Mouse (Mus musculus) liver, embryonic 12.5 days (tissue): ENCODE measurements around the gene Terb2. TPM values are rescaled to one million over a fixed set of nuclear protein-coding genes. Genes with fewer than 3 reads are reported as not detected.
A peak's percentile ranks its signal among the peaks of the same experiment; 100 is the strongest.

Experiments
- ATAC-seq: fragments of 200-750 bp; cut with Nextera tagmentation; 2 replicates; pipeline ENCODE4 v1.8.0; 2017; ENCODE audit warnings: moderate number of reproducible peaks, mild to moderate bottlenecking, moderate library complexity
- H3K27ac ChIP-seq: fragments of 300-500 bp; sonication (generic); 2 replicates; pipeline ENCODE4 v1.5.1; 2016; ENCODE audit warnings: mild to moderate bottlenecking
- H3K27me3 ChIP-seq: fragments of 300-500 bp; sonication (generic); replicated peaks from 2 replicates; pipeline ENCODE4 v1.6.1; 2016; ENCODE audit warnings: mild to moderate bottlenecking, moderate library complexity
- H3K36me3 ChIP-seq: fragments of 300-500 bp; sonication (generic); 2 replicates; pipeline ENCODE4 v1.6.1; 2016; ENCODE audit warnings: mild to moderate bottlenecking, moderate library complexity
- H3K4me1 ChIP-seq: fragments of 300-500 bp; sonication (generic); 2 replicates; pipeline ENCODE4 v1.6.1; 2016
- H3K4me2 ChIP-seq: fragments of 300-500 bp; sonication (generic); 2 replicates; pipeline ENCODE4 v1.6.1; 2016; ENCODE audit warnings: mild to moderate bottlenecking, moderate library complexity
- H3K4me3 ChIP-seq: fragments of 300-500 bp; sonication (generic); 2 replicates; pipeline ENCODE4 v1.5.1; 2016; ENCODE audit warnings: mild to moderate bottlenecking, moderate library complexity
- H3K9ac ChIP-seq: fragments of 300-500 bp; sonication (generic); 2 replicates; pipeline ENCODE4 v1.6.1; 2016; ENCODE audit warnings: mild to moderate bottlenecking, moderate library complexity
- H3K9me3 ChIP-seq: fragments of 300-500 bp; sonication (generic); replicated peaks from 2 replicates; pipeline ENCODE4 v1.6.1; 2016; ENCODE audit warnings: mild to moderate bottlenecking, moderate library complexity
- WGBS: fragments of 180-500 bp; shearing (Covaris S2); methylation state at CpG from one replicate; pipeline ENCODE4 v1.1.7; 2016; ENCODE audit not compliant: insufficient replicate concordance; 5-methylcytosine and 5-hydroxymethylcytosine counted together
- polyA plus RNA-seq: library from polyadenylated mRNA; unstranded; fragments of >200 nt; fragmentation: Nextera tagmentation; extraction: Ambion mirVana; gene quantifications from 2 replicates; pipeline ENCODE4 v1.2.1, GENCODE M21; 2016

Gene Terb2
- polyA plus RNA-seq, 1 experiment from 2014 or later: not detected

- WGBS: 61% methylated on average over 13 of the region's 13 CpGs
- H3K27ac ChIP-seq: no peak overlapping the region
- no peaks in the 10 kb centered on the region for H3K4me1 ChIP-seq
- H3K4me3 ChIP-seq: no peak overlapping the region
- no peaks in the 10 kb centered on the region for H3K27me3 ChIP-seq
- no peak overlapping the region for H3K9ac ChIP-seq
- no peak for ATAC-seq
- H3K9me3 ChIP-seq: no peaks in the 10 kb centered on the region
- H3K4me2 ChIP-seq: no peak overlapping the region
- H3K36me3 ChIP-seq: no peaks in the 10 kb centered on the region
Measured at GRCm38 (mm10) chr2:122163430-122164195, 22.5 kb upstream of the Terb2 start.

DNA sequence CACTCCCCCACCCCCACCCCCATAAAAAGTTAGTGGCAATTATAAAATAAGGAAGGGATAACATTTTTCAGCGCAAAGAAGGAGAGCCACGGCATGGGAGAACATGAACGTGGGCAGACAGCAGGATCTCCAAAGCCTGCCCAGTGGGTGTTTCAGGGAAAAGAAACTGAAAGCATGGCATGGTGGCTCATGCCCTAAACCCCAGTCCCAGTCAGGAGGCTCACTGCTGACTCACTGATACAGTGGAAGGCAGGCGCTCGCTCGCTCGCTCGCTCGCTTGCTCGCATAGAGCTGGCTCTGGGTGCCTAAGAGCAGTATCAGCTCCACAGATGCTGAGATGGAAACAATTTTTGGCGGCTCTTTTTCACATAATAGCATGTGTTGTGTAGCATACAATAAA, 21.8 kb upstream of the Terb2 start:
- Histone ChIP-seq H3K4me1 (no peaks in the 10 kb centered on the region), H3K27ac (no peak overlapping the region), H3K9ac (no peak overlapping the region), H3K36me3 (no peaks in the 10 kb centered on the region), H3K9me3 (no peaks in the 10 kb centered on the region), H3K4me3 (no peak overlapping the region), H3K4me2 (no peak overlapping the region), H3K27me3 (no peaks in the 10 kb centered on the region)
- 71% methylated on average over 11 of the region's 11 CpGs for WGBS
- ATAC-seq: no peak

GRCm38 (mm10) chr2:122171292-122171691, 14.8 kb upstream of the Terb2 start:
- Histone ChIP-seq H3K9ac (no peak overlapping the region), H3K4me2 (no peak overlapping the region), H3K36me3 (no peaks in the 10 kb centered on the region), H3K27me3 (no peaks in the 10 kb centered on the region), H3K27ac (no peak overlapping the region), H3K4me3 (no peak overlapping the region), H3K4me1 (no peaks in the 10 kb centered on the region), H3K9me3 (no peaks in the 10 kb centered on the region)
- no peak for ATAC-seq
- WGBS: 57% methylated on average over 6 of the region's 6 CpGs

GRCm38 (mm10) chr2:122172188-122172587, 13.9 kb upstream of the Terb2 start:
- 72% methylated on average over 2 of the region's 2 CpGs for WGBS
- H3K4me3 ChIP-seq: no peak overlapping the region

DNA sequence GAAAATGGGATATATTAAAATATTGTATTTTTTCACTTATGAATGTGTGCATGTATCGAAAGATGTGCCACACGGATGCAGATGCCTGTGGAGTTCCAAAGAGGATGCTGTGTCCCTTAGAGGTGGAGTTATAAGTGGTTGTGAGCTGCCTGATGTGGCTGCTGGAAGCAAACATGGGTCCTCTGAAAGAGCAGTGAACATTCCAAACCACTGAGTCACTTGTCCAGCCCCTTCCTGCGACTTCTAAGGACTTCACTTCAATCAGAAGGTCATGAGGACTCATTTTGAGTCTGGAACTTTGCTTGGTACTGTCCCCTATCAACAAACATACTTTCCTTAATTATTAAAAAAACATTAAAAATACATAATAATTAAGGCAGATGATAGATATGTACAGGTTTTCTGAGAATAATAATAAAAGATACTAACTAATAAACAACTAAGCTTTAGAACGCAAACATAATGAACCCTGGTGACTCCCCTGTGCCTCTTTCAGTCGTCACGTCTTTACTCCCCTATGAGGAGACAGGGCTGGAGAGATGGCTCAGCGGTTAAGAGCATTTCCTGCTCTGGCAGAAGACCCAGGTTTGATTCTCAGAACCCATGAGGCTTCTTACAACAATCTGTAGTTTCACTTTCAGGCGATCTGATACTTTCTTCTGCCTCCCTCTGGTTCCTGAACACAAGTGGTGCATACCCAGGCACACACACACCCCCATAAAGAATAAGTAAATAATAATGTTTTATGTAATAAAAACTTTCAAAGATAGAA, 5.8 kb upstream of the Terb2 start:
- Histone ChIP-seq H3K9ac (no peak overlapping the region), H3K9me3 (no peaks in the 10 kb centered on the region), H3K4me1 (no peaks in the 10 kb centered on the region), H3K36me3 (no peaks in the 10 kb centered on the region), H3K4me2 (no peak overlapping the region), H3K27me3 (no peaks in the 10 kb centered on the region), H3K27ac (no peak overlapping the region), H3K4me3 (no peak overlapping the region)
- no peak for ATAC-seq
- 55% methylated on average over 8 of the region's 8 CpGs for WGBS

More at GRCm38 (mm10) chr2:122172188-122172587, 13.9 kb upstream of the Terb2 start:
- Histone ChIP-seq H3K27ac (no peak overlapping the region), H3K4me2 (no peak overlapping the region), H3K9me3 (no peaks in the 10 kb centered on the region), H3K4me1 (no peaks in the 10 kb centered on the region), H3K36me3 (no peaks in the 10 kb centered on the region), H3K9ac (no peak overlapping the region), H3K27me3 (no peaks in the 10 kb centered on the region)
- ATAC-seq: no peak

- Histone ChIP-seq H3K9ac (no peak overlapping the region), H3K9me3 (no peaks in the 10 kb centered on the region), H3K27ac (no peak overlapping the region), H3K4me2 (no peak overlapping the region), H3K4me1 (peaks cover 6% of the 10 kb centered on the region; the same call in 1 of the 2 replicates), H3K36me3 (no peaks in the 10 kb centered on the region), H3K4me3 (no peak overlapping the region), H3K27me3 (no peaks in the 10 kb centered on the region)
- WGBS: 62% methylated on average over 4 of the region's 4 CpGs
- ATAC-seq: no peak
Measured at GRCm38 (mm10) chr2:122185086-122185485, 986 bp upstream of the Terb2 start.

- H3K9ac ChIP-seq: no peak overlapping the region
- H3K27ac ChIP-seq: no peak overlapping the region
- ATAC-seq: no peak
- H3K36me3 ChIP-seq: no peaks in the 10 kb centered on the region
- H3K9me3 ChIP-seq: no peaks in the 10 kb centered on the region
- WGBS: 84% methylated on average over 3 of the region's 3 CpGs
- no peak overlapping the region for H3K4me2 ChIP-seq
- peaks cover 7% of the 10 kb centered on the region; the same call in 1 of the 2 replicates for H3K4me1 ChIP-seq
- no peaks in the 10 kb centered on the region for H3K27me3 ChIP-seq
- no peak overlapping the region for H3K4me3 ChIP-seq
Measured at GRCm38 (mm10) chr2:122186751-122187150, 679 bp downstream of the Terb2 start.

DNA sequence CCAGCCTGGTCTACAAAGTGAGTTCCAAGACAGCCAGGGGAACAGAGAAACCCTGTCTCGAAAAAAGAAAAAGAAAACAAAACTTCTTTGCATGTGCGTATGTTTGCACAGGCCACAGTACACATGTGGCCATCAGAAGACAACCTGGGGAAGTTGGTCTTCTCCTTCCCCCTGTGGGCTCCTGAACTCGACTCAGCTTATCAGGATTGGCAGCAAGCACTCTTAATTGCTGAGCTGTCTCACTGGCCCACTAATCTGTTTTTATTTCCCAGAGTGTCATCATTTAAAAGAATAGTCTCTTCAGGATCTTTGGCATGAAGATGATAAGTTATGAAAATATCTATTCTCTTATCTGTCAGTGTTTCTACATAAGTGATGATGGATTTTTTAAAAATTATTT, 5.8 kb downstream of the Terb2 start:
- Histone ChIP-seq H3K9ac (no peak overlapping the region), H3K27ac (no peak overlapping the region), H3K4me1 (peaks cover 6% of the 10 kb centered on the region; the same call in 1 of the 2 replicates), H3K27me3 (no peaks in the 10 kb centered on the region), H3K36me3 (no peaks in the 10 kb centered on the region), H3K4me3 (no peak overlapping the region), H3K4me2 (no peak overlapping the region), H3K9me3 (no peaks in the 10 kb centered on the region)
- 45% methylated on average over 3 of the region's 3 CpGs for WGBS
- no peak for ATAC-seq

GRCm38 (mm10) chr2:122194509-122194929, 8.4 kb downstream of the Terb2 start:
- Histone ChIP-seq H3K27ac (no peak overlapping the region), H3K4me3 (no peak overlapping the region), H3K4me2 (no peak overlapping the region), H3K27me3 (no peaks in the 10 kb centered on the region), H3K9ac (no peak overlapping the region), H3K4me1 (peaks cover 3% of the 10 kb centered on the region; the same call in 1 of the 2 replicates), H3K9me3 (no peaks in the 10 kb centered on the region), H3K36me3 (no peaks in the 10 kb centered on the region)
- 0 out of 2 replicates have a peak, but pooled peaks have one; percentile 24 for ATAC-seq
- 59% methylated on average over 1 of the region's 1 CpGs for WGBS

GRCm38 (mm10) chr2:122201501-122201900, 15.4 kb downstream of the Terb2 start:
- Histone ChIP-seq H3K4me3 (no peak overlapping the region), H3K4me1 (no peaks in the 10 kb centered on the region), H3K36me3 (no peaks in the 10 kb centered on the region), H3K9ac (no peak overlapping the region), H3K9me3 (no peaks in the 10 kb centered on the region), H3K27ac (no peak overlapping the region), H3K4me2 (no peak overlapping the region), H3K27me3 (no peaks in the 10 kb centered on the region)
- WGBS: 47% methylated on average over 1 of the region's 1 CpGs
- ATAC-seq: no peak

DNA sequence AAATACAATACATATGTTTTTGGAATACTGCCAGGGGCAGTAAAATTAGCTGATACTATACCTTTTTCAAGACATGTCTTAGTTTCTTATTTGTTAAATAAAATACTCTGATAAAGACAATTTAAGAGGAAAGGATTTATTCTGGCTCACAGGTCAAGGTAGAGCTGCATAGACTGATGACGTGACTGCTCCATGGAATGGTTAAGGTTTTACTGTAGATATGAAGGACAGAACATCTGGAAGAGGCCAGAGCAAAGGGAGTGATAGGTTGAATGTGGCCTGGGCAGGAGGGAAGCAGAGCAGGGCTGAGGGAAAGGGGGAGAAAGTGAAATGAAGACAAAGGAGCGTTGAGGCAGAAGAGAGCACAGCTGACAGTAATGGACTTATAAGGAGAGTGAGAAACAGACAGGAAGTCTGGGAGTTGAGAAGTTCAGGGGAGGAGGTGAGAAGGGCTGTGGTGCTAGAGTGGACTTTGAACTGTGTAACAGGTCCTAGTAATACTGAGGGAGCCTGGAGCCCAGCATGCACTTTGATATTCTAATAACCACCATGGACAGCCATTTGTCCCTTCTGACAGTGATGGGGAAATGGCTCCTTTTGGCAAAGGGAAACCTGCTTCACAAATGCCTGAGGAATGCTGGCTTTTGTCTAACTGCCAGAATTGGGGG, 20.5 kb downstream of the Terb2 start:
- Histone ChIP-seq H3K9ac (no peak overlapping the region), H3K4me3 (no peak overlapping the region), H3K9me3 (no peaks in the 10 kb centered on the region), H3K4me1 (no peaks in the 10 kb centered on the region), H3K27ac (no peak overlapping the region), H3K27me3 (no peaks in the 10 kb centered on the region), H3K4me2 (no peak overlapping the region), H3K36me3 (no peaks in the 10 kb centered on the region)
- WGBS: 42% methylated on average over 2 of the region's 2 CpGs
- ATAC-seq: no peak
